Mouse (Mus musculus): ENCODE results near the gene Sox15.
"Not testable (repeated sequence)": the region's sequence is repeated elsewhere in the genome, so short reads cannot be mapped to it uniquely, and the experiment has no call there.

Sox15 gene

DNA sequence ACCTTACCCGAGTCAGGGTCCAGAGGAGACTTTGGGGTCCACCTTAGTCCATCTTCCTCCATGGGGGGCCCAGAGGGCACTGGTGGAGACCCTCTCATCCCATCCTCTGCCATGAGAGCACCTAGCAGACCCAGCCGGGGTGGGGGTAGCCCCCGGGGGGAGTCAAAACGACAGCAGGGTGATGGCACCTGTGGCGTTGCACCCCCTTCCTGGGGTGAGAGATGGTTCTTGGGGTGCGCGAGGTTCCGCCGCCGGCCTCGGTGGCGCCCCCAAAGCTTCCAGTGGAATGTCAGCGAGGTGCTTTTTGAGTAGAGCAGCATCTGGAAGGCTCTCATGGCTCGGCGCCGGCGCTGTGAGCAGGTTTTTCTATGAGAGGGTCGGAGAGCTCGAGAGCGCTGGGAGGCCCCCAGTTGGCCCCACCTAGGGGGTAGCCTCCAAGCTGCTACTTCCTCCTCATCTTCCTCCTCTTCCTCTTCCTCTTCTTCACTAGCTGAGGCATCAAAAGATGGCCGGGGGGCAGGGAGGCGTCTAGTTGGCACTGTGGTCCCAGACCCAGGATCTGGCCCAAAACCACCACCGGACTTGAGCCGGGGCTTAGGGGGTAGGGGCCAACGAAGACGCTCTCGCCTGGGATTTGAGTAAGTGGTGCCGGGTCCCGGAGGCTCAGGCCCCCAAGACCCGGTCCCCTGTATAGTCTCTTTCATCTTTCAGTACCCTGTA is 25.2 kb downstream of the Sox15 start:
- DNase-seq (ENCODE audit: low spot score) = no peak

DNA sequence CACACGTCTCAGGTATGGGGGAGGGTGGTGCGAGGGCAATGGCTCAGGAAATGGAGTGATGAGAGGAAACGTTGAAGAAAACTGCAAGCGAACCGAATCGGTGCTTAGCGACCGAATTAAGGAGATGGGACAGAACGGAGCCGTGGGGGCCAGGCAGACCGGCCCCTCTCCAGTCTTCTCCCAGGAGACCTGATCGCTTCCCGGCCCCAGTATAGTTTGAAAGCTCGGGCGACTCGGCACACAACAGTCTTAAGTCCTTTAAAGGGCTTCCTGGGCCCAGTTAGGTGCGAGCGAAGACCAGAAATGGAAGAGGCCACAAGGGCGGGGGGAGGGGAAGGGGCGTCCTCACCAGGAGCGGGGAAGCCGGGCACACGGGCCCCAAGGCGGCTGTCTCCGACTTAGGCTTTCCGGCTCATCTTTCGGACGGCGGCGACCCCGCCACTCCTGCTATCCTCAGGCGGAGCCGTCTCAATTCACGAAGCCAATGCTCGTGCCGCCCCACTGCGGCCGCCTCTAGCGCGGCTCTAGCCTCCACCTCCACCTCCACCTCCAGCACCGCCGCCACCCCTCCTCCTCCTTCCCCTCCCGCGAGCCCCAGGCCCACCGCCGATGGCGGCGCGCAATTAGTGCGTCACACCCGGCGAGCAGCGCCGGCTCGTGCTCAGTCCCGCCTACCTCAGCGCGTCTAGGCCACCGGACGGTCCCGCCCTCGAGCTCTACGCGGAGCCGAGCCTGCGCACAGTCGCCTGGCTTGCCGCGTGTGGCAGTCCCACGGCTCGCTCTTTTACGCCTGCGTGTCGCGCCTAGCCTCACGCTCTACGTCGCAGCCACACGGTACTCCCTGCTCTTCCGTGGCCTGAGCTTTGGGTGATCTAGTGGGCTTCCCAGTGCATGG is 26.4 kb downstream of the Sox15 start, which contains the start of gene Senp3:
Gene Senp3 (minus strand): TSS at position 771 of the 895 bp plus-strand sequence.
- DNase-seq (ENCODE audit: low spot score) = peak; percentile 97

DNA sequence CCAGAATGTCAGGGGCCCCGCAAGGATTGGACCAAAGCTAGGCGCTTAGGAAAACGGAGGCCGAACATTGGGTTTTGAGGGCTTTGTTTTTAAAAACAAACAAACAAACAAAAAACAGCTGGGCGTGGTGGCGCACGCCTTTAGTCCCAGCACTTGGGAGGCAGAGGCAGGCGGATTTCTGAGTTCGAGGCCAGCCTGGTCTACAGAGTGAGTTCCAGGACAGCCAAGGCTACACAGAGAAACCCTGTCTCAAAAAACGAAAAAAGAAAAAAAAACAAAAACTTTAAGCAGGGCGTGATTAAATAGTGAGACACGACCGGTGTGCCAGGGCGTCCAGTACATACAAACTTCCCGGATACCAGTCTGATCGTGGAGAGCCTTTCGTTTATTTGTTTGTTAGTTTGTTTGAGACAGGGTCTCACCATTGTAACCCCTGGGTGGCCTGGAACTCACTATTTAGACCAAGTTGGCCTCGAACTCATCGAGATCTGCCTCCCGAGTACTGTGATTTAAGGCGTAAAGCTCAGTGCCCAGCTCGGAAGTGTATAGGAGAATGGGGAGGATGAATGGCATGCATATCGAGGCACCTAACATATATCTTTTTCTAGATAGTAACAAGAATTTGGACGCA is 27.2 kb downstream of the Sox15 start:
- DNase-seq (ENCODE audit: low spot score) = no peak

DNA sequence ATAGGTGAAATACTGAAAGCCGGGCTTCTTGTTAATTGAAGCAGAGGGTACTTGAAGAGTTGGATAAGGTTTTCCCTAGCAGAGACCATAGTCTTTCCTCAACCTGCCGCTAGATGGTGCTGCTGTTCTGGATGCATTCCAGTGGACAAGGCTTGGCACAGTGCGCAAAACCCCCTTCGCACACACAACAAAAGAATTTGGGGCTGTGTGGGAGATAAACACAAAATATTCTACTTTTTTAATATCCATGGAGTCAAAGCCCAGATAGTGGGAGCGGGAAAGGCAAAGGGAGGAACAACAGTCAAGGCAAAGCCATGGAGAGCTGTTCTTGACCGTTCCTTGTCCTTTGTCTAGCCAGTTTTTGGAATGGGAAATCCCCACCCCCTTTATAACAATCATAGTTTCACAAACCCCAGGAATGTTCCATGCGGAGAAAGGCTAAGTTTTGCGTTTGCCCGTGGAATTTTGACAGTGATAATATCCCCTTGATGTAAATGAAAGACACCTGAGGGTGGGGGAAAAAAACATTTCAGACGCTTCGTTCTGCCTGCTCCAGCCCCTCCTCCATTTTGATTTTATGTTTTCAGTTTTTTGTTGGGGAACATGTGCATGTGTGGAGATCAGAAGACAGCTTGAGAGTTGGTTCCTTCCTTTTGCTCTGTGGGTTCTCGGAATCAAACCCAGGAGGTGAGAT is 27.9 kb downstream of the Sox15 start:
- peak; percentile 83 for DNase-seq (ENCODE audit: low spot score)

DNA sequence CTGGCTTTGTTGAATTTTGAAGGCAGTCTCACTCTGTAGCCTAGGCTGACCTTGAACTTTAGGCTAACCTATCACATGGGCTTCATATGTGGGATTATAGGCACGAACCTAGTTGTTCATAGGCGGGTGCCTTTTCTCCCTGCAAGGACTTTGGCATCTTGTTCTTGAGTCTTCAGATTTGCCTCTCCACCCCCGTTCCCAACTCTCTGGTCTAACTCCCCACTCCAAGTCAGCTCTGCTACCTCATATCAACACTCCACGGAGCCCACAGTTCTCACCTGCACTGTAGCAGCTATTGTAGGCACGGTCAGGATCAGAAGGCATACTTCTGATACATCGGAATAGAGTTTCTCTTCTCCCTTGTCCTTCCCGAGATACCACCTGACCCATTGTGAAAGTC is 28.5 kb downstream of the Sox15 start:
- no peak for DNase-seq (ENCODE audit: low spot score)

DNA sequence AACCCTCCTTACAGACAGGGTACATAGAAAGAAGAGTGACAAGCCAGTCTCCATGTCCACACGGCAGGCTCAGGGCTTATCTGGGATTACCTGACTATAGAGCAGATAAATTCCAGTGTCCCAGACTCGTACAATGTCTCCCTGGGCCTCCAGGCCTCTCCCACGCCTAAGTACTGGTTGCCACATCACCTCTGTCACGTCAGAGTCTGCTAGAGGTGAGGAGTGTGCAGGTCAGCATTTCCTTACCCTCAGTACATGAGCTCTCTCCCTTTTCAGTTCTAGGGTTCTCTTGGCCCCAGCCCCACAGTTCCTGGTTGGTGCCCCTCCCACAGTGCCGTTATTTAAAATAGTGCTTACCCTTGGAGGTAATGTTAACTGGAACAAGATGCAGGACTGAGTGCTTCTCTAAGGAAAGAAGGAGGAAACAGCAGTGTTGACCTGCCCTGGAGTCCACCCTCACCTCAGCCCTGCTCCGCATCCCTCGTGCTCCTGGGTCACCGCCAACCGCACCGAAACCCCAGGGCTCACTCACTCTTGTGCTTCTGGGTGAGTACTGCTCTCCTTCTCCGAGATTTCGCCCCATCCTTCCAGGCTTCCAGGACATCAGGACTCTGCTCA is 29.1 kb downstream of the Sox15 start:
- DNase-seq (ENCODE audit: low spot score) = no peak

DNA sequence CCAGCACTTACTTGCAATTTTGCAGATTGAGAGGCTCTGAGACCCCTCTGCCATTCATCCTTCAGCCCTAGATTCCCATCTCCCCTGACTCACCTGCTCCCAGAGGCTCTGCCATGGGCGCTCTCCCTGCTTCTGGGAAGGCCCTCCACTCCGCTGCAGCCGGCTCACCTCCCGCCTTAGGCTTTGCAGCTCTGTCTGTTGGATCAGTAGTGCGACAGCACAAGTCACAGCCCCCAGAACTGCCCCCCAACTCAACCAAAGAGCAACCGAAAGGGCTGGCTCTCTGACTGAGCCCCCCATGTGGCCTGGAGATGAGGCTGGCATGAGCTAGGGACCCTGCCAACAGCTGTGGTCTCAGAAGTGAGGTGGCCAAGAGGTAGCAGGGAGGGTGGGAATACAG is 29.8 kb downstream of the Sox15 start:
- no peak for DNase-seq (ENCODE audit: low spot score)

DNA sequence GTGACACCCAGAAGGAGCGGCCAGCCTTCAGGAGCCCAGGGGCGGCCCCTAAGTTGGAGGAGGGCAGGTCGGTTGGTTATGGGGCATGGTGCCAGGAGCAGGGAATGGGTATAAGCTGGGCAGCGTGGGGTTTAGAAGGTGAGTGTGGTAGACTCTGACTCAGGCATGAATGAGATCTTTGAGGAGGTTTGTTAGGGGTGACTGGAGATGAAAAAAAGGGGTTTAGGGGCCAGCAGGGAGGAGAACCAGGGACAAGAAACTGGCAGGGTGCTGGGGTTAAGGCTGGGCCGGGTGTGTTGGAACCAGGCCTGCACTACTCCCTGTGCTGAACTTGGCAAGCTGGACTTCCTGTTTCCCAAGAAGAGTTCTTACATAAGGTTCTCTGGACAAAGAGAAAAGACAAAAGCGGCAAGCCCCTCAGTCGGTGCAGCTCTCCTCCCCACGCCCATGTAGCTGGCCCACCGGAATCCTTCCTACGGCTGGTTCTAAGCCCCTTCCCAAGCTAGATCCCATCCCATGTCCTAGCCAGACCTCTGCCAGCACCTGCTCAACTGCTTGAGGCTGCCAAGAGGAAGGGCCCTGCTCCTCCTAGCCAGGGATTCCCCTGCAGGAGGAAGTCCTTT is 30.5 kb downstream of the Sox15 start, which contains the start of gene Tnfsf13:
Gene Tnfsf13 (minus strand): TSS at position 259 of the 623 bp plus-strand sequence.
- no peak for DNase-seq (ENCODE audit: low spot score)

DNA sequence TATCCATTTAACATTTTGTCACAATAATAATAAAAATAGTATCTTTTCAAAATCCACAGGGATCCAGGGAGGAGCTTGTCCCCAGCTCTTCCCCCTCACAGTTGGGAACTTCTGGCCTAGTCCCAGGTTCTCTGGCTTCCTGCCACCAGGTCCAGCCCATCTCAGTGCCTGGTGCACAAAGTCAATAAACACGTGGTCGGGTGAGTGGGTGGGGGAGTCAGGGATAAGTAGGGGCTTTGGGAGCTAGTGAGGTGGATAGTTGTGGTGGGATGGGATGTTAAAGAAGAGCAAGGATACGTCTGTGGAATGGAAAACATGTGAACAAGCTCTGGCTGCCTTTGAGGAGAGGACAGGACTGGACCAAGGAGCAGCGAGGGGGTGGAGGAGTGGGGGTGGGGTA is 31.3 kb downstream of the Sox15 start:
- DNase-seq (ENCODE audit: low spot score) = no peak

DNA sequence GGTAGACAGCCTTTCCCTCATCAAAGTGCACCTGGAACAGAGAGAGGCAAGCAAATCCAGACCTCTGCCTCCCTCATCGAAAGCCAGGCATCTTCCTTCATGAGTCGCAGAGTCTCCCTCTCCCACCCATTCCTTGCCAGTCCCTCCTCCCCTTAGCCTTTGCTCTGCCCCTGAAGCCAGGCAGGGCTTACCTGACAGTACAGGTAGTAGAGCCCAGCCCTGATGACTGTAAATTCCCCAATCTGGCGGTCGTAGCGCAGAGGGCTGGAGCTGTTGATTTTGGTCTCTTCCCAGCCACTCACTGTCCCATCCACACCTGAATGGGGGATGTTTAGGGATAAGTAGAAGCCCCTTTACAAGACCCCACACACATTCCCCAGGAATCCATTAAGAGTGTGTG is 31.9 kb downstream of the Sox15 start:
- DNase-seq (ENCODE audit: low spot score) = no peak

DNA sequence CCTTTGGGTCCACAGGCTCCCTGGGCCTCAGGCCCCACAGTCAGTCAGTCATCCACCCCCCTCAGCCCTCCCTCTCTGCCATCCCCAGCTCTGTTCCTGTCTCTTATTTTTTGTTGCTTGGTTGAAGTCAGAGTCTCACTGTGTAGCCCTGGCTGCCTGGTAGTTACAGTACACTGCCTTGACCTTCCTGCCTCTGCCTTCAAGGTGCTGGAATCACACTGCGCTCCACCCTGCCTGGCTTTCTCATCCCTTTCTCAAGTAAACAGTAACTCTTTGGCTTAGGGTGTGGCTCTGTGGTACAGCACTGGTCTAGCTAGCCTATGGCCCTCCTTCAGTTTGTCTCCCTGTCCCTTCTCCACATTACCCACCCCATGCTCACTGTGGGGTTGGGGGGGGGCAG is 34.8 kb downstream of the Sox15 start:
- no peak for DNase-seq (ENCODE audit: low spot score)

DNA sequence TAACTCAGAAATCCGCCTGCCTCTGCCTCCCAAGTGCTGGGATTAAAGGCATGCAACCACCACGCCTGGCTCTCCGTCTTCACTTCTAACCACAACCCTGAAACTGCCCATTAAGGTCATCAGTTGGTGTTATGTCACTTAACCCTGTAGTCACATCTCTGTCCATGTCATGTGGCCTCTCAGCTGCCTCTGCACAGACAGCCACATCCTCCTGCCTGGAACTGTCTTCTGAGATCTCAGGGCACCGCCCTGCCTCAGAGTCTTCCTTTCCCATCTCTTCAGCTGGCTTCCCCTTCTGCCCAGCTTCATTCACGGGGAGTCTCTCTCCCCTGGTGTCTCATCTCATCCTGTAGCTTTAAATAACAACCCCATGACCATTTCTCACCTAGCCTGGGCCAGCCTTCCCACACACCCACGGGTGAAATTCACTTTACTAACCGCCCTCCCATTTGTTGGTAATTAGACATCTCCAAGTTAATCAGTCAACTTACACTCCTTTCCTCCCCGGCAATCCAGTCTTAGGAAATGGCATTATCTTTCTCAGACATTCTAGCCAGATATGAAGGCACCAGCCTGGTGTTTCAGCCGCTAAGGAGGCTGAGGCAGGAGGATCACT is 37.2 kb downstream of the Sox15 start:
- no peak for DNase-seq (ENCODE audit: low spot score)

DNA sequence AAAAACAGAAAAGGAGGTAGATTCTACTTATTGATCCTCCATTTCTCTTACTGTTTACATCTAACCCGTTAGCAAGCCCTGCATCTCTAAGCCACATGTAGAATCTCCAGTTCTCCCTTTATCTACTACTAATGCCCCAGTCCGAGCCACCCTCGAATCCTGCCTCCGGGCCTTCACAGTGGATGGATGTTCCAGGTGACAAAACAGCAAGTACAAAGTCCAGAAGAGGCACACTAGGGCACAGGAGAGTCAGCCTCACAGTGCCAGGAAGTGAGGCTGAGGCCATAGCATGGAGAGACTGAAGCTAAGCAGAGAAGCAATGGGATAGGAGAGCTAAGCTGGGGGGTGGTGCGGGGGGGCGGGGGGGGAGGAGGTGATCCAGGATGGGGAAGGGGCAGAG is 37.7 kb downstream of the Sox15 start:
- DNase-seq (ENCODE audit: low spot score) = peak; percentile 60

DNA sequence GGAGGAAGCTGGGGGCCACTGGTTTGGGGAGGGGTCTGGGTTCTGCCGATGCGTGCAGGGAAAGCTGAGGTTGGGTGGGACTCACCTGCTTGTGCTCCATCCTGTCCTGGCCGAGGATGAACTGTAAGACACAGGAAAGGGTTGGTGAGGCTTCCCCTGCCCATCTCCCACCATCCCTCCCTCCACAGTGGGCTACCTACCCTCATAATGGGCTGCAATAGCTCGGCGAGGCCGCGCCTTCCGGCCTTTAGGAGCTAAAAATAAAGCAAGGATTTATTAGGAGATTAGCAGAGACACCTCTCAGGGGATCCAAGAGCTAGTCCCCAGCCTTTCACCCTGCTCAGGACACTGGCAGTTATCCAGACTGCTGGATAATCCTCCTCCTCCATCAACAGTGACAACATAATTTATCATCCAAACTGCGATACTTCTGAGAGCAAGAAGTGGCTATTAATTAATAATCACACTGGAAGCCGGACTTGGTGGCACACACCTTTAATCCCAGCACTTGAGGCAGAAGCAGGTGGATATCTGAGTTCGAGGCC is 38.4 kb downstream of the Sox15 start:
- no peak for DNase-seq (ENCODE audit: low spot score)

DNA sequence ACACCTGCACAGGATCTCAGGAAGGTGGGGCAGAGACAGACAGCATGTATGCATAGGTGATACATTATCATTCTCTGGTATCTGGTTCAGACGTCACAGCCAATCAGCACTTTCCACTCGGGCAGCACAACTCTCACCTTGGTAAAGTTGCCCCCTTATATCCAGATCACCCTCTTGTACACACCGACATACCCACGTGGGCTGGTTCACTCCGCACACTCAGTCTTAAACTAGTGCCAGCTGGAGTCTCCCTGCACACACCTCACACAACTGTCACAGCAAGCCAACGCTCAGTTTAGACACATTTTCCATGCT is 39.9 kb downstream of the Sox15 start:
- DNase-seq (ENCODE audit: low spot score) = no peak

DNA sequence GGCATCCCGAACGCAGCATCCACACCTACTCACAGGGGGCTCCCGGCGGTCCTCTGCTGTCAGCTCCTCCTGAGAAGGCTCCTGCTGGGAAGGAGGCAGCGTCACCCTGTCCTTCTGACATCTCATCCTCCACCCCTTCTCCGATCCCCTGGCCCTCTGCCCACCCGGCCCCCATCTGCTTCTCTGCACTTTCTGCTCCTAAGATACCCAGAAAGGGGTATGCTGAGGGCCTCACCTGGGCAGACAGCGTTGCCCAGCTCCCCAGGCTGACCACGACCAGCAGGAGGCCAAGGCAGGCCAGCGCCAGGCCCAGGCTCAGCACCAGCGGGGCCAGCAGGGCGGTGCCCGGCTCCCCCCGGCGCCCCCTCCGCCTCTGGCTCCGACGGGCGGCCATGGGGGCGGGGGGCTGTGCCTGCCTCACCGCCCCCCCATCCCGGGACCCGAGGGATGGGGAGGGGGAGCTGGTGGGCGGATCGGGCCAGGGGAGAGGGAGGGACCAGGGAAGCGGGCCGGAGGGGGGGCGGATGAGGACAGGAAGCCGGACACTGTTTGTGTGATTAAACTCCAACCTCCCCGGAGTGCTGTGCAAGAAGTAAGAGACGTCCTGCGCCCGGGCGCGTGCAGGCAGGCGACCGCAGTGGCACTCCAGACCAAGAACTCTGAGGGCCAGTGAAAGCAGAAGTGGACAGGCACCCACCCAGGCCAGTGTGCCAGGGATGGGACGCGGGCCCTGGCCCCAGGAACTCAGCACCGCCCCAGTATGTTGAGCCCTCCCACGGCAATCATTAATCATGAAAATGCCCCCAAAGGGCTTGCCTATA is 40.5 kb downstream of the Sox15 start, which contains the start of the genes Tnfsf12 and Tnfsfm13:
Gene Tnfsf12 (minus strand): TSS at position 489 of the 821 bp plus-strand sequence.
Gene Tnfsfm13 (minus strand): TSS at position 738 of the 821 bp plus-strand sequence.
- peak; percentile 83 for DNase-seq (ENCODE audit: low spot score)

DNA sequence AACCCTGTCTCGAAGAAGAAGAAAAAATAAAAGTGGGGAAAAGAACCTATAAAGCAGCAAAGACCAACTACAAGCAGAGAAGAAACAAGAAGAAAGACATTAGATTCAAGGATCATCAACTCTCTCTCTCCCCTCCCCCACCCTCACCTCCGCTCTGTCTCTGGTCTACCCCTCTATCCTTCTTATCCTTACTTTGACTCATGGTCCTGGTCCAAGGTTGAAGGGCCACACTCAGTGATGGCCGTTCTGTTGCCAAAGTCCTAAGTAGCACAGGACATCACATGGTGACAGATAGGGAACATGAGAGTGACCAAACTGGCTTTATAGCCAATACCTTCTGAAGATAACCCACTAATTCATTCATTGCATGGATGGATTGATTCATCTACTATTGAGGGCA is 42.3 kb downstream of the Sox15 start:
- DNase-seq (ENCODE audit: low spot score) = no peak

DNA sequence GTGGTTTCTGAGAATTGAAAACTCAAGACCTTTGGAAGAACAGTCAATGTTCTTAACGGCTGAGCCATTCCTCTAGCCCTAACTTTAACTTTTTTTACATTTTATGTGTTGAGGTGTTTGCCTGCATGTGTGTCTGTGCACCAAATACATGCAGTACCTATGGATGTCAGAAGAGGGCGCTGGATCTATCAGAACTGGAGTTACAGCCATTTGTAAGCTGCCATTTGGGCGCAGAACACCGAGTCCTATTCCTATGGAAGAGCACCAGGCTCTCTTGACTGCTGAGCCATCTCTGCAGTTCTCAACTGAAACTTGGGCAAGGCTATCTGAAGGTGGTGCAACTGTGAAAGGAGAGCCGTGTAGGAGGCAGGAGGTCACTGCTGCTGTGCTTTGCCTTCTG is 43.5 kb downstream of the Sox15 start:
- no peak for DNase-seq (ENCODE audit: low spot score)

DNA sequence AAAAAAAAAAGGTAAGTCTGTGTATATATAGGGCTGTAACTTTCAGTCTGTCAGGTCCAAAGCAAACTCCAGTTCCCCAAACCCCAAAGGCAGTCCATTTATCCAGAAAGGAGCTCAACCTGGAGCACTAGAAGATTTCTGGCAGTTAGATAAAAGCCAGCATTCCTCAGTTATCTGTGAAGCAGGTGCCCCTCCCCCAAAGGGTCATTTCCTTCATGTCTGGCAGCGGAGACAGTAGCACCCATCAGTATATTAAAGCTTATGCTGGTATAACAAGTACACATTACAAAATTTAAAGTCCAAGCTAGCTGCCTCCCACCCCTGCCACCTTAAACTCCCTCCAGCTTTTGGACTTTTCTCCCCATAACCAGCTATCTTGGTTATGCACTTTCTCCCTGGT is 44.5 kb downstream of the Sox15 start:
- DNase-seq (ENCODE audit: low spot score) = no peak

DNA sequence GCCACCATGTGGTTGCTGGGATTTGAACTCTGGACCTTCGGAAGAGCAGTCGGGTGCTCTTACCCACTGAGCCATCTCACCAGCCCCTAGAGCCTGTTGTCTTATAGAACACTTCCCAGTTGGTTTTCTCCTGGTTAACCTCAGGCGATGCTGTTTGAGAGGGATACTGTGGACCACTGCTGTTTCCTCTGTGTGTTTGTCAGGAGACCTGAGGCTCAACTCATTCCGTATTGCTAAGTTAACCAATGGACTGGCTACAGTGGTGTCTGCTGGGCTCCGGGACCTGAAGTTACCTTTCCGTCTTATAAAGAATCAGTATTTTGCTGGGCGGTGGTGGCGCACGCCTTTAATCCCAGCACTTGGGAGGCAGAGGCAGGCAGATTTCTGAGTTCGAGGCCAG is 47.8 kb downstream of the Sox15 start:
- not testable (repeated sequence) for DNase-seq (ENCODE audit: low spot score)

Data from yolk sac, embryonic 10.5 days (tissue).